Mouse (Mus musculus) naive thymus-derived CD4-positive, alpha-beta T cell, adult 2 months (primary cell): ENCODE data around the gene Hsp90ab1.

Experiments
- DNase-seq: peaks from one replicate; pipeline ENCODE4 v3.0.0-alpha.2; 2011; ENCODE audit warnings: low read depth

Hsp90ab1 gene

GRCm38 (mm10) chr17:45543115-45543514 lies 30.0 kb downstream of the Hsp90ab1 start:
- no peak for DNase-seq

- no peak for DNase-seq
These were observed 30.4 kb downstream of the Hsp90ab1 start for GRCm38 (mm10) chr17:45542705-45543104.

GRCm38 (mm10) chr17:45542129-45542528 lies 30.9 kb downstream of the Hsp90ab1 start:
- no peak for DNase-seq

GRCm38 (mm10) chr17:45539664-45540063 lies 33.4 kb downstream of the Hsp90ab1 start:
- no peak for DNase-seq

- no peak for DNase-seq
These were observed 34.7 kb downstream of the Hsp90ab1 start for GRCm38 (mm10) chr17:45538394-45538793.

- no peak for DNase-seq
These were observed 36.8 kb downstream of the Hsp90ab1 start for GRCm38 (mm10) chr17:45536264-45536663.

- DNase-seq: no peak
These were observed 40.2 kb downstream of the Hsp90ab1 start for GRCm38 (mm10) chr17:45532896-45533295.

GRCm38 (mm10) chr17:45530346-45530782 lies 42.7 kb downstream of the Hsp90ab1 start:
- no peak for DNase-seq

- no peak for DNase-seq
These were observed 46.5 kb downstream of the Hsp90ab1 start for GRCm38 (mm10) chr17:45526571-45526970.

GRCm38 (mm10) chr17:45524961-45525360 lies 48.1 kb downstream of the Hsp90ab1 start:
- DNase-seq: no peak

- no peak for DNase-seq
These were observed 49.8 kb downstream of the Hsp90ab1 start, which contains the start of gene Tcte1 for GRCm38 (mm10) chr17:45523263-45523662. Gene Tcte1 (plus strand): TSS chr17:45523434.

- no peak for DNase-seq
These were observed 52.9 kb downstream of the Hsp90ab1 start for GRCm38 (mm10) chr17:45520136-45520535.

- DNase-seq: no peak
These were observed 54.1 kb downstream of the Hsp90ab1 start for GRCm38 (mm10) chr17:45518766-45519475.
